Mouse (Mus musculus) heart, embryonic 16.5 days (tissue): ENCODE measurements around the gene Scube1. TPM values are rescaled to one million over a fixed set of nuclear protein-coding genes. Genes with fewer than 3 reads are reported as not detected.

Source experiments
- ATAC-seq: fragments of 200-750 bp; cut with Nextera tagmentation; replicated peaks from 2 replicates; pipeline ENCODE4 v1.8.0; 2017; ENCODE audit warnings: moderate number of reproducible peaks; ENCODE audit not compliant: insufficient read depth, low FRiP score; ENCODE audit errors: extremely low read depth
- H3K27ac ChIP-seq: fragments of 300-500 bp; sonication (generic); 2 replicates; pipeline ENCODE4 v1.5.1; 2014; ENCODE audit warnings: mild to moderate bottlenecking, low read length, control low read depth, moderate library complexity
- H3K27me3 ChIP-seq: fragments of 300-500 bp; sonication (generic); 2 replicates; pipeline ENCODE4 v1.6.1; 2014; ENCODE audit warnings: low read length, mixed read lengths; ENCODE audit not compliant: control insufficient read depth, insufficient read depth
- H3K36me3 ChIP-seq: fragments of 300-500 bp; sonication (generic); 2 replicates; pipeline ENCODE4 v1.6.1; 2014; ENCODE audit not compliant: control insufficient read depth, insufficient read depth
- H3K4me1 ChIP-seq: fragments of 300-500 bp; sonication (generic); 2 replicates; pipeline ENCODE4 v1.6.1; 2014; ENCODE audit warnings: low read length, mixed read lengths; ENCODE audit not compliant: control insufficient read depth, insufficient read depth
- H3K4me2 ChIP-seq: fragments of 300-500 bp; sonication (generic); 2 replicates; pipeline ENCODE4 v1.6.1; 2014; ENCODE audit warnings: low read depth, mild to moderate bottlenecking, control low read depth, low read length
- H3K4me3 ChIP-seq: fragments of 300-500 bp; sonication (generic); 2 replicates; pipeline ENCODE4 v1.5.1; 2014; ENCODE audit warnings: mild to moderate bottlenecking, control low read depth, low read length
- H3K9ac ChIP-seq: fragments of 300-500 bp; sonication (generic); 2 replicates; pipeline ENCODE4 v1.6.1; 2014; ENCODE audit warnings: low read length, control low read depth
- H3K9me3 ChIP-seq: fragments of 300-500 bp; sonication (generic); replicated peaks from 2 replicates; pipeline ENCODE4 v1.6.1; 2016; ENCODE audit warnings: low read length; ENCODE audit not compliant: control insufficient read depth
- WGBS: fragments of 180-500 bp; shearing (Covaris S2); extraction: QIAGEN DNeasy Blood & Tissue Kit; methylation state at CpG from one replicate; pipeline ENCODE4 v1.1.7; 2014; 5-methylcytosine and 5-hydroxymethylcytosine counted together
- polyA plus RNA-seq: library from polyadenylated mRNA; unstranded; fragments of >200 nt; fragmentation: Nextera tagmentation; extraction: Ambion mirVana; gene quantifications from 2 replicates; pipeline ENCODE4 v1.2.1, GENCODE M21; 2015

The Scube1 gene
- polyA plus RNA-seq, 1 experiment from 2014 or later = 4.0 TPM

GRCm38 (mm10) chr15:83699132-83699833 lies 25.5 kb downstream of the Scube1 start:
- Histone ChIP-seq H3K4me3 (no peak overlapping the region), H3K27ac (no peak overlapping the region), H3K9ac (no peak overlapping the region), H3K4me2 (no peak overlapping the region), H3K4me1 (peaks cover 11% of the 10 kb centered on the region), H3K9me3 (no peaks in the 10 kb centered on the region), H3K27me3 (peaks cover 5% of the 10 kb centered on the region; the same call in 1 of the 2 replicates), H3K36me3 (no peaks in the 10 kb centered on the region)
- no peak for ATAC-seq
- 69% methylated on average over 20 of the region's 20 CpGs for WGBS

GRCm38 (mm10) chr15:83696681-83697381 lies 28.0 kb downstream of the Scube1 start:
- peak overlapping the region; percentile 9; the same call in 1 of the 2 replicates for H3K4me2 ChIP-seq
- no peak overlapping the region for H3K9ac ChIP-seq
- H3K4me1 ChIP-seq = peaks cover 20% of the 10 kb centered on the region

GRCm38 (mm10) chr15:83695159-83695558 lies 29.7 kb downstream of the Scube1 start:
- H3K4me2 ChIP-seq = no peak overlapping the region
- ATAC-seq = no peak
- H3K27me3 ChIP-seq = peaks cover 2% of the 10 kb centered on the region; the same call in 1 of the 2 replicates
- WGBS = 58% methylated on average over 11 of the region's 11 CpGs
- no peak overlapping the region for H3K9ac ChIP-seq
- H3K27ac ChIP-seq = no peak overlapping the region
- no peaks in the 10 kb centered on the region for H3K36me3 ChIP-seq
- H3K9me3 ChIP-seq = no peaks in the 10 kb centered on the region
- peaks cover 28% of the 10 kb centered on the region for H3K4me1 ChIP-seq
- H3K4me3 ChIP-seq = no peak overlapping the region

More at GRCm38 (mm10) chr15:83696681-83697381, 28.0 kb downstream of the Scube1 start:
- no peak overlapping the region for H3K4me3 ChIP-seq
- no peaks in the 10 kb centered on the region for H3K36me3 ChIP-seq
- H3K9me3 ChIP-seq = no peaks in the 10 kb centered on the region
- peaks cover 5% of the 10 kb centered on the region; the same call in 1 of the 2 replicates for H3K27me3 ChIP-seq
- 45% methylated on average over 14 of the region's 14 CpGs for WGBS
- ATAC-seq = 0 out of 2 replicates have a peak, but pooled peaks have one; percentile 12
- no peak overlapping the region; the same call in 1 of the 2 replicates for H3K27ac ChIP-seq

GRCm38 (mm10) chr15:83691901-83692361 lies 32.9 kb downstream of the Scube1 start:
- peaks cover 4% of the 10 kb centered on the region; the same call in 1 of the 2 replicates for H3K27me3 ChIP-seq
- no peak overlapping the region for H3K4me3 ChIP-seq
- H3K4me2 ChIP-seq = no peak overlapping the region
- H3K27ac ChIP-seq = peak overlapping the region; percentile 51
- H3K4me1 ChIP-seq = peaks cover 18% of the 10 kb centered on the region
- 30% methylated on average over 8 of the region's 8 CpGs for WGBS
- H3K36me3 ChIP-seq = no peaks in the 10 kb centered on the region
- ATAC-seq = peak; percentile 81
- H3K9me3 ChIP-seq = no peaks in the 10 kb centered on the region
- no peak overlapping the region for H3K9ac ChIP-seq

- 79% methylated on average over 12 of the region's 12 CpGs for WGBS
- H3K4me2 ChIP-seq = no peak overlapping the region
These were observed 34.9 kb downstream of the Scube1 start for GRCm38 (mm10) chr15:83689946-83690345.

GRCm38 (mm10) chr15:83686601-83687000 lies 38.2 kb downstream of the Scube1 start:
- 39% methylated on average over 9 of the region's 9 CpGs for WGBS
- ATAC-seq = no peak
- Histone ChIP-seq H3K4me1 (peaks cover 6% of the 10 kb centered on the region), H3K9me3 (no peaks in the 10 kb centered on the region), H3K4me2 (no peak overlapping the region), H3K4me3 (no peak overlapping the region), H3K9ac (no peak overlapping the region), H3K36me3 (no peaks in the 10 kb centered on the region), H3K27me3 (0 out of 2 replicates have a peak, but pooled peaks cover 2% of the 10 kb centered on the region), H3K27ac (no peak overlapping the region)

More at GRCm38 (mm10) chr15:83689946-83690345, 34.9 kb downstream of the Scube1 start:
- H3K4me1 ChIP-seq = peaks cover 17% of the 10 kb centered on the region
- no peaks in the 10 kb centered on the region for H3K36me3 ChIP-seq
- H3K27me3 ChIP-seq = 0 out of 2 replicates have a peak, but pooled peaks cover 2% of the 10 kb centered on the region
- no peak overlapping the region for H3K27ac ChIP-seq
- no peak for ATAC-seq
- H3K9me3 ChIP-seq = no peaks in the 10 kb centered on the region
- no peak overlapping the region for H3K9ac ChIP-seq
- no peak overlapping the region for H3K4me3 ChIP-seq

- WGBS = 95% methylated on average over 3 of the region's 3 CpGs
These were observed 38.9 kb downstream of the Scube1 start for GRCm38 (mm10) chr15:83685950-83686349.

GRCm38 (mm10) chr15:83683051-83683561 lies 41.7 kb downstream of the Scube1 start:
- WGBS = 50% methylated on average over 15 of the region's 15 CpGs
- Histone ChIP-seq H3K4me3 (no peak overlapping the region), H3K36me3 (no peaks in the 10 kb centered on the region), H3K4me1 (peaks cover 9% of the 10 kb centered on the region), H3K9ac (no peak overlapping the region), H3K27me3 (peaks cover 10% of the 10 kb centered on the region), H3K27ac (no peak overlapping the region), H3K9me3 (no peaks in the 10 kb centered on the region), H3K4me2 (no peak overlapping the region)
- ATAC-seq = no peak

More at GRCm38 (mm10) chr15:83685950-83686349, 38.9 kb downstream of the Scube1 start:
- no peaks in the 10 kb centered on the region for H3K36me3 ChIP-seq
- no peak overlapping the region for H3K4me2 ChIP-seq
- peaks cover 2% of the 10 kb centered on the region; the same call in 1 of the 2 replicates for H3K27me3 ChIP-seq
- H3K9me3 ChIP-seq = no peaks in the 10 kb centered on the region
- H3K4me3 ChIP-seq = no peak overlapping the region
- ATAC-seq = no peak
- no peak overlapping the region for H3K9ac ChIP-seq
- no peak overlapping the region for H3K27ac ChIP-seq
- peaks cover 3% of the 10 kb centered on the region; the same call in 1 of the 2 replicates for H3K4me1 ChIP-seq
